Mouse (Mus musculus) splenic B cell, adult 2 months (primary cell): ENCODE measurements around the gene Bcor.

Source experiments
- DNase-seq: peaks from one replicate; pipeline ENCODE4 v3.0.0-alpha.2; 2011; ENCODE audit warnings: low read depth, low spot score
- H3K27me3 ChIP-seq: 2 replicates; pipeline ENCODE4 v1.6.1; 2012; ENCODE audit warnings: mild to moderate bottlenecking, low read length, moderate library complexity, mixed read lengths; ENCODE audit not compliant: control insufficient read depth, poor library complexity, insufficient read depth, severe bottlenecking
- H3K36me3 ChIP-seq: 2 replicates; pipeline ENCODE4 v1.6.1; 2012; ENCODE audit warnings: mild to moderate bottlenecking, low read length, moderate library complexity, mixed read lengths; ENCODE audit not compliant: control insufficient read depth, poor library complexity, insufficient read depth, severe bottlenecking

Gene Bcor

GRCm38 (mm10) chrX:12123687-12124087, 36.5 kb downstream of the Bcor start:
- no peaks in the 10 kb centered on the region for H3K36me3 ChIP-seq
- DNase-seq: peak; percentile 51
- H3K27me3 ChIP-seq: no peaks in the 10 kb centered on the region

DNA sequence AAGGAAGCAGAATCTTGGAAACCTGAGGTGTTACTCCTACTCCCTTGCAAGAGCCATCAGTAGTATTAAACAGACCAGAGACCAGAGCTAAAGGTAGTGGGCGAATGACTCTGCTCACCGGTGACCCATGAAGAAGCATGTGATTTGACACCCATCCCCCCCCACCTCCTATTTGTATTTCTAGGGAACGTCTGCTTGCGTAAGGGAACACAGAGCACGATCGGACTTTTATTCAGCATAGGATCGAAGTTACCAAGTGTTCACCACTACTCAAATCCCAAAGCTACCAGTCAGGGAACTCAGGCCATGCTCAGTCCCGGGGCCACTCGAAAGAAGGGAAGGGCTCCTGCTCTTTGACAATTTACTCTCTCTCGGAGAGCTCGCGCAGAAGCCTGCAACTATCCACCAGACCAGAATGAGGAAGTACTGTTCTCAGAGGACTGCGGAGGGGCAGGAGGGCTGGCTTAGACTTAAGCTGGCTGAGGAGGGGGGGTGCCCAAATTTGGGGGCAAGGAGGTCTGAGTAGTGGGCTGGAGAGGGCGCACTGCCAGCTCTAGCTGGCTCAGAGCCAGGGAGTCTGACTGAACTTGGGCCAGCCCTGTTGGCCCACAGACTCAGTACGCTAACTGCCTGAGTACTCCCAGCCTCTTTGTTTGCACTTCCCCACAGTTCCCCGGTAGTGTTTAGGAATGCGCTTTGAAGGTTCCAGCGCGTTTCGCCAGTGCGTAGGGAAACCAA, 37.4 kb downstream of the Bcor start:
- DNase-seq: peak; percentile 51
- no peaks in the 10 kb centered on the region for H3K36me3 ChIP-seq
- H3K27me3 ChIP-seq: no peaks in the 10 kb centered on the region

- DNase-seq: no peak
- no peaks in the 10 kb centered on the region for H3K36me3 ChIP-seq
- no peaks in the 10 kb centered on the region for H3K27me3 ChIP-seq
Measured at GRCm38 (mm10) chrX:12119476-12119875, 40.7 kb downstream of the Bcor start.

GRCm38 (mm10) chrX:12116128-12116527, 44.0 kb downstream of the Bcor start:
- DNase-seq: no peak
- no peaks in the 10 kb centered on the region for H3K36me3 ChIP-seq
- H3K27me3 ChIP-seq: no peaks in the 10 kb centered on the region

GRCm38 (mm10) chrX:12112166-12112565, 48.0 kb downstream of the Bcor start:
- DNase-seq: no peak
- Histone ChIP-seq H3K27me3 (no peaks in the 10 kb centered on the region), H3K36me3 (no peaks in the 10 kb centered on the region)

DNA sequence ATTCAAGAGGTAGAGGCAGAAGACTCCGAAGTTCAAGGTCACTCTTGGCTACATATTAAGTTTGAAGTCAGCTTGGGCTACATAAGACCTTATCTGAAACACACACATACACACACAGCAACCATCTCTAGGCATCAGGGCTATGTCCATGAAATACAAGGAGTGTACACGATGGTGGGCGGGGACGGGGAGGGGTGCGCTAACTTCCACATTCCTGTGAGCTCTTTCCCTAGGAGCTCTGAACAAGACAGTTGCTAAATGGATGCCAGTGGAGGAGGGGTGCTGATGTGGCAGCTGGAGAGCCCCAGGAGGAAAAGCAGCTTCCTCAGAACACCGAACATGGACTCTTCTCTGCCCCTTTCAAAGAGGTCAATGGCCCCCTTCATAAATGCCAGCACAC, 49.6 kb downstream of the Bcor start:
- H3K27me3 ChIP-seq: no peaks in the 10 kb centered on the region
- DNase-seq: no peak
- H3K36me3 ChIP-seq: no peaks in the 10 kb centered on the region

GRCm38 (mm10) chrX:12105358-12105757, 54.8 kb downstream of the Bcor start:
- no peak for DNase-seq
- no peaks in the 10 kb centered on the region for H3K27me3 ChIP-seq
- no peaks in the 10 kb centered on the region for H3K36me3 ChIP-seq

DNA sequence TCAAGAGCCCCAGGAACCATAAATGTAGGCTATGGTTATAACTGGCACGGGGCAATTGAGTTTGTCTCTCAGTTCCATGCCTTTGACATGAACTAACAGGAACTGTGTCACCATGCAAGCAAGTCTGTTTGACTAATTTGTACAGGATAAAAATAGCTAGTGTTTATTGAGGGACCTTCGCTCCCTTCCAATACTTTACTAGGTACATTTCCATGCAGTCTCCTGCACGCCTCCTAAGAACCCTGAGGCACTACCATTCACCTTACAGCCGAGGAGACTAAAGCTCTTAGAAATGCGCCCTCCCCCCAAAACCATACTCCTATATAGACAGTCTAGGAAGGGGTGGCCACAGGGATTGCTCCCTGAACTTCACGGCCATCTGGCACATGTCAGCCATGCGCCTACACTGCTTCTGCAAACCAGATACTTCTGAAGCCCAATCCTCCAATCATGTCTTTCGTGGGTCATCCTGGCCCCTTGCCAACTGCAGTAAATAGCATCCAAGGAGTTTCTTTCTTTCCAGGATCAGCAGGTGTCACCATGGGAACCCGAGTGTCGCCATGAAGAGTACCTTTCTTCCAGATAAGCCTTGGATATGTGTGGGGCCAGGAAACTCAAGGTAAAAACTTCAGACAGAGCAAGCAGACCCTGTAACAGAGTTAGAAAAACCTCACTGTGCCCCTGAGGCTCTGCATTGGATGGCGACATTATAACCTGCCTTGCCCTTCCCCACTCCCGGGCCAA, 63.2 kb downstream of the Bcor start:
- no peaks in the 10 kb centered on the region for H3K27me3 ChIP-seq
- no peaks in the 10 kb centered on the region for H3K36me3 ChIP-seq
- DNase-seq: no peak

- no peak for DNase-seq
- H3K36me3 ChIP-seq: no peaks in the 10 kb centered on the region
Measured at GRCm38 (mm10) chrX:12093371-12093770, 66.8 kb downstream of the Bcor start.

DNA sequence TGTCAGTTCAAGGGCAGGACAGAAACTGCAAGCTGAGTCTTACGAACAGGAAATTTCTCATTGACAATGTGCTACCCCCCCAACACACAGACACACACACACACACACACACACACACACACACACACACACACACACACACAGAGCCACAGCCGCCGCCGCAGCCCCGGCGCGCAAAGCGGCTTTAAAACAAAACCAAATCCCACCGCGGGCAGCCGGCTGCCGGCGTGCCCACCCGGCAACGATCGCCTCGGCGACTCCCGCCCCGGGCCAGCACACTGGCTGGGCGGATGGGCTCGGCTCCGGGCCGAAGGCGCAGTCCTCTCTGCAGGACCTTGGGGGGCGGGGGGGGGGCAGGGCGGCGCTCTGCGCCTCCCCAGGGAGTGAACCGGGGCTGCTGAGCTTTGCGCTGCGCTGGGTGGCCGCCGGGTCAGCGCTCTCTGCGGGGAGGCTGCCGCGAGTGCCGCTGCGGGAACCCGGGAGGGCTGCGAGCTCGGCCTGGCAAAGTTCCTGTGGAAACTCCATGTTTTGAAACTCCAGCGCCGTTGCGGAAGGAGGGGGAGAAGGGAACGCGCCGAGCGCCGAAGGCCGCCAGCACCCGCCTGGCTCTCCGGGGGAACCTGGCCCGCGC, 68.6 kb downstream of the Bcor start:
- DNase-seq: peak; percentile 41
- Histone ChIP-seq H3K36me3 (no peaks in the 10 kb centered on the region), H3K27me3 (no peaks in the 10 kb centered on the region)

More at GRCm38 (mm10) chrX:12093371-12093770, 66.8 kb downstream of the Bcor start:
- no peaks in the 10 kb centered on the region for H3K27me3 ChIP-seq

DNA sequence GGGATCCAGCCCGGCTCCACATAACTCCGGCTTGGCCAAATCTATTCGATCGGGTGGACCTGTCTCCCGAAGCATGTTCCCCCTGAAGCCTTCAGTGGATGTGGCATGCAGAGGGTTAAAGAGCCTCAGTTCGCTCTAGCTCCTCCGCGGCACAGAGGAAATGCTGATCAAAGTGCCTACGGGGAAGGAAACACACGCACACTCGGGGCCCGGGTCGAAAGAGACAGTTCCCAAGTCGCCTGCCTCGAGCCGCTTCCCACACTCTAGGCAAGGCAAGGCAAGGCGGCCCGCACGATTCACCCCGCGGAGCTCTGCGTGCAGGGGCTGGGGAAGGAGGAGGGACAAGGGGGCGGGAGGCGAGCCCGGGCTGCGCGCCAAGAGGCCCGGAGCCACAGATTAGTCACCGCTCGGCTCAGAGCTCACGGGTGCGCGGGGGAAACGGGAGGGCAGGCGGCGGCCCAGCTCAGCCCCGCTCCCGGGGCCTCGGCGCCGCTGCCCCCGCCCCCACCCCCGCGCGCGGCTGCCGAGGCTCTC, 69.2 kb downstream of the Bcor start:
- H3K27me3 ChIP-seq: no peaks in the 10 kb centered on the region
- peak; percentile 46 for DNase-seq
- H3K36me3 ChIP-seq: no peaks in the 10 kb centered on the region

- Histone ChIP-seq H3K27me3 (no peaks in the 10 kb centered on the region), H3K36me3 (no peaks in the 10 kb centered on the region)
- no peak for DNase-seq
Measured at GRCm38 (mm10) chrX:12090151-12090870, 69.8 kb downstream of the Bcor start.

GRCm38 (mm10) chrX:12089353-12090081, 70.6 kb downstream of the Bcor start:
- Histone ChIP-seq H3K27me3 (no peaks in the 10 kb centered on the region), H3K36me3 (no peaks in the 10 kb centered on the region)
- DNase-seq: peak; percentile 50

- H3K27me3 ChIP-seq: no peaks in the 10 kb centered on the region
- DNase-seq: no peak
- no peaks in the 10 kb centered on the region for H3K36me3 ChIP-seq
Measured at GRCm38 (mm10) chrX:12089027-12089340, 71.2 kb downstream of the Bcor start.
